Mouse (Mus musculus) liver, adult 2 months (tissue): ENCODE results near the gene Col5a2. TPM values are rescaled to one million over a fixed set of nuclear protein-coding genes. Genes with fewer than 3 reads are reported as not detected.

Source experiments
- DNase-seq: peaks from one replicate; pipeline ENCODE4 v3.0.0-alpha.2; 2011; ENCODE audit warnings: low read depth, low spot score; ENCODE audit errors: extremely low read depth
- H3K27ac ChIP-seq: fragments of 200-500 bp; replicated peaks from 2 replicates; pipeline ENCODE4 v1.5.1; 2012; ENCODE audit warnings: low read depth, mild to moderate bottlenecking, control low read depth, inconsistent platforms, low read length; ENCODE audit not compliant: insufficient read depth
- H3K27me3 ChIP-seq: fragments of 200-500 bp; 2 replicates; pipeline ENCODE4 v1.6.1; 2012; ENCODE audit warnings: mild to moderate bottlenecking, moderate library complexity, low read length, inconsistent platforms; ENCODE audit not compliant: control insufficient read depth, insufficient read depth
- H3K36me3 ChIP-seq: fragments of 200-500 bp; 2 replicates; pipeline ENCODE4 v1.6.1; 2012; ENCODE audit warnings: low read length, inconsistent platforms; ENCODE audit not compliant: control insufficient read depth, insufficient read depth
- H3K4me1 ChIP-seq: fragments of 200-500 bp; 2 replicates; pipeline ENCODE4 v1.6.1; 2011; ENCODE audit warnings: low read length; ENCODE audit not compliant: control insufficient read depth, insufficient read depth
- H3K4me3 ChIP-seq: fragments of 200-500 bp; 2 replicates; pipeline ENCODE4 v1.5.1; 2011; ENCODE audit warnings: low read depth, mild to moderate bottlenecking, control low read depth, low read length, moderate library complexity; ENCODE audit not compliant: insufficient read depth
- H3K79me2 ChIP-seq: fragments of 200-500 bp; 2 replicates; pipeline ENCODE4 v1.6.1; 2012; ENCODE audit warnings: inconsistent platforms, mild to moderate bottlenecking, low read length, moderate library complexity; ENCODE audit not compliant: control insufficient read depth, insufficient read depth
- H3K9ac ChIP-seq: fragments of 200-500 bp; 2 replicates; pipeline ENCODE4 v1.6.1; 2012; ENCODE audit warnings: low read depth, mild to moderate bottlenecking, control low read depth, inconsistent platforms, low read length
- CTCF ChIP-seq: fragments of 200-500 bp; IDR thresholded peaks from 2 replicates; pipeline ENCODE4 v1.5.1; 2011; ENCODE audit warnings: low read depth, low read length, control low read depth
- POLR2A ChIP-seq: fragments of 200-500 bp; IDR thresholded peaks from 2 replicates; pipeline ENCODE4 v1.6.1; 2011; ENCODE audit warnings: low read length, control low read depth; ENCODE audit not compliant: insufficient read depth; ENCODE audit errors: extremely low read depth
- WGBS: fragments of 180-500 bp; shearing (Covaris S2); methylation state at CpG from one replicate; pipeline ENCODE4 v1.1.7; 2018; 5-methylcytosine and 5-hydroxymethylcytosine counted together
- polyA plus RNA-seq: library from polyadenylated mRNA; depleted of rRNA; stranded (reverse); fragments of >200 nt; gene quantifications from 2 replicates; pipeline ENCODE4 v1.2.3, GENCODE M21; 2012
- total RNA-seq: library from RNA; depleted of rRNA; stranded (reverse); fragments of >200 nt; gene quantifications from 2 replicates; pipeline ENCODE4 v1.2.3, GENCODE M21; 2014

Col5a2 gene
- total and polyA plus RNA-seq, 2 experiments = 0.70 to 2.0 TPM

DNA sequence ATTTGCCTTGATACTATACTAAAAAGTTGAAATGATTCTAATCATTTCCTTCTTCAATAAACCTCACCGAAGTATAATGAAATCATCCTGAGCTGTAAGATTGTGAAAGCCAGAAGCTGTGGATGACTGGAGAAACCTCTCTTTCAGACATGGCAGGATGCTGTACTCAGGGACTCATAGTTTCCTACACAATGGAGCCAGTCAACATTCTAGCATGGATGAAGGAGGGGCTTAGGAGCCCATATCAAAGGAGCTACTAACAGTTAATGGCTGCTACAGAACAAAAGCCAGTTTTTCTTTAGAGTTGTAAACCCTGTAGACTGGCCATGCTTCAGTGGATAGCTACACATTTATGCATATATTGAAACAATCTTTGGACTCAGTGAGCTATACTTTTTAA lies 12.6 kb downstream of the Col5a2 start:
- no peak overlapping the region for H3K9ac ChIP-seq
- no peaks in the 10 kb centered on the region for H3K27me3 ChIP-seq
- no peak for TF ChIP-seq CTCF
- no peak overlapping the region for H3K4me3 ChIP-seq
- DNase-seq = no peak
- WGBS = 83% methylated on average over 1 of the region's 1 CpGs
- H3K36me3 ChIP-seq = no peaks in the 10 kb centered on the region
- H3K4me1 ChIP-seq = no peaks in the 10 kb centered on the region
- H3K79me2 ChIP-seq = no peaks in the 10 kb centered on the region
- no peak overlapping the region for H3K27ac ChIP-seq

DNA sequence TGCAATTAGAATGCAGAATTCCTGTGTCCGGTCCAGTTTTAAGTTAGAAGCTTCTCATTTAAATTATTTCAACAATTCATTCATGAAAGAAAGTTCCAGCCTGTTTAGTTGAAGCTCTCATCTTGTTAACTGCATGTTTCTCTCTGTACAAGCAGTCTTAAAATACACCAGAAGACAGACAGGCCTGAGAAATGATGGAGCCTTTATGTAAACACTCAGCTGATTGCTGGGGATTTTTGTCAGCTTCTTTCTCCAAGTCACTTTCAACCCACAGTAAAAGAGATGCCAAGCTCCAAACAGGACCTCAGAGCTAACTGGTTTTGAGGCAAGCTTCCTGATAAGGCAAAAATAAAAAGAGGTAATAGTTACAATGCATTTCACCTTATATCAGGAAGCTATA lies 14.8 kb downstream of the Col5a2 start:
- 85% methylated on average over 1 of the region's 1 CpGs for WGBS
- TF ChIP-seq POLR2A (no peak), CTCF (no peak)
- no peaks in the 10 kb centered on the region for H3K36me3 ChIP-seq
- H3K9ac ChIP-seq = no peak overlapping the region
- no peaks in the 10 kb centered on the region for H3K27me3 ChIP-seq
- H3K4me3 ChIP-seq = no peak overlapping the region
- DNase-seq = peak; percentile 1
- H3K79me2 ChIP-seq = no peaks in the 10 kb centered on the region
- no peaks in the 10 kb centered on the region for H3K4me1 ChIP-seq
- H3K27ac ChIP-seq = no peak overlapping the region

- Histone ChIP-seq H3K36me3 (no peaks in the 10 kb centered on the region), H3K27ac (no peak overlapping the region), H3K4me1 (no peaks in the 10 kb centered on the region), H3K9ac (no peak overlapping the region), H3K27me3 (no peaks in the 10 kb centered on the region), H3K79me2 (no peaks in the 10 kb centered on the region), H3K4me3 (no peak overlapping the region)
- TF ChIP-seq POLR2A (no peak), CTCF (no peak)
- WGBS = 82% methylated on average over 4 of the region's 4 CpGs
- no peak for DNase-seq
Measured at GRCm38 (mm10) chr1:45483001-45483400, 20.1 kb downstream of the Col5a2 start.

DNA sequence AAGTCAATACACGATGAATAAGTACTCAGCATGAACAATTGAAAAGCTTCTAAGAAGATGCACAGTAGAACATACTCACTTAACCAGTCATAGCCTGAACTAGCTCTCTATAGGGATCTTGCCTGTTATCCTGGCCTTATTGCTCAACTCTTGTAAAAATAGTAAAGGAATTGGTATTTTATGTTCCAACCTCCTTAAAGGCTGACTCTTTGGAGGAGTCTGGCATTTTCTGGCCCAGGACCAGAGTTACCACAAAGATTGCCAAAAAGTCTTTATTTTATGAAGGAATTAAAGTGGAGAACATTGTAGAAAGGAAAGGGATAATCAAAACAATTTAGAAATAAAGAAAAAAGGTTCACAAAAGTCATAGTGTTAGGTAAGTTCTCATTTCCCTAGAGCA lies 21.2 kb downstream of the Col5a2 start:
- 77% methylated on average over 1 of the region's 1 CpGs for WGBS
- no peak overlapping the region for H3K9ac ChIP-seq
- H3K27me3 ChIP-seq = no peaks in the 10 kb centered on the region
- H3K4me3 ChIP-seq = no peak overlapping the region
- H3K36me3 ChIP-seq = no peaks in the 10 kb centered on the region
- no peak overlapping the region for H3K27ac ChIP-seq
- TF ChIP-seq CTCF = no peak
- no peak for TF ChIP-seq POLR2A
- H3K79me2 ChIP-seq = no peaks in the 10 kb centered on the region
- H3K4me1 ChIP-seq = no peaks in the 10 kb centered on the region
- no peak for DNase-seq

DNA sequence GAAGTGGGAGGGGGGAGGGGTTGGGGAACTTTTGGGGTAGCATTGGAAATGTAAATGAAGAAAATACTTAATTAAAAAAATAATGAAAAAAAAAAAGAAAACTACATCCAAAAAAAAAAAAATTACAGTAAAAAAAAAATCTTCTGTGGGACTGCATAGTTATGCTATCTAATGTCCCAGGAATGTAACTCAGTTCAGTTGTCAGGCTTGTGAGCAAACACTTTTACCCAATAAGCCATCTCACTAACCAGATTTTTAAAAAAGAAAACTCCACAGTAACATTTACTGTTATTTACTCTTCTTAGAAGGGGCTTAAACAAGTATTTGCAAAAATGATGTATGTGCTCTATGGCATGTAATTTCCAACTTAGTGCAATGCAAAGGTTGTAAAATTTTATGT lies 24.0 kb downstream of the Col5a2 start:
- Histone ChIP-seq H3K36me3 (no peaks in the 10 kb centered on the region), H3K27me3 (no peaks in the 10 kb centered on the region), H3K27ac (no peak overlapping the region), H3K9ac (no peak overlapping the region), H3K4me1 (no peaks in the 10 kb centered on the region), H3K79me2 (no peaks in the 10 kb centered on the region), H3K4me3 (no peak overlapping the region)
- TF ChIP-seq POLR2A (no peak), CTCF (no peak)
- no peak for DNase-seq

- Histone ChIP-seq H3K4me1 (no peaks in the 10 kb centered on the region), H3K4me3 (no peak overlapping the region), H3K27me3 (no peaks in the 10 kb centered on the region), H3K79me2 (no peaks in the 10 kb centered on the region), H3K9ac (no peak overlapping the region), H3K27ac (no peak overlapping the region), H3K36me3 (no peaks in the 10 kb centered on the region)
- 56% methylated on average over 4 of the region's 4 CpGs for WGBS
- DNase-seq = no peak
- TF ChIP-seq POLR2A (no peak), CTCF (no peak)
Measured at GRCm38 (mm10) chr1:45472751-45473150, 30.3 kb downstream of the Col5a2 start.
